Mouse (Mus musculus) frontal cortex, postnatal 36 days (tissue): ENCODE results near the gene Thoc3.
"Not testable (repeated sequence)": the region's sequence is repeated elsewhere in the genome, so short reads cannot be mapped to it uniquely, and the experiment has no call there.

Experiments used
- DNase-seq, 2 experiments: peaks; one replicate each; pipeline ENCODE4 v3.0.0; 2022; ENCODE audit warnings: low spot score in 2 of 2

Gene Thoc3

DNA sequence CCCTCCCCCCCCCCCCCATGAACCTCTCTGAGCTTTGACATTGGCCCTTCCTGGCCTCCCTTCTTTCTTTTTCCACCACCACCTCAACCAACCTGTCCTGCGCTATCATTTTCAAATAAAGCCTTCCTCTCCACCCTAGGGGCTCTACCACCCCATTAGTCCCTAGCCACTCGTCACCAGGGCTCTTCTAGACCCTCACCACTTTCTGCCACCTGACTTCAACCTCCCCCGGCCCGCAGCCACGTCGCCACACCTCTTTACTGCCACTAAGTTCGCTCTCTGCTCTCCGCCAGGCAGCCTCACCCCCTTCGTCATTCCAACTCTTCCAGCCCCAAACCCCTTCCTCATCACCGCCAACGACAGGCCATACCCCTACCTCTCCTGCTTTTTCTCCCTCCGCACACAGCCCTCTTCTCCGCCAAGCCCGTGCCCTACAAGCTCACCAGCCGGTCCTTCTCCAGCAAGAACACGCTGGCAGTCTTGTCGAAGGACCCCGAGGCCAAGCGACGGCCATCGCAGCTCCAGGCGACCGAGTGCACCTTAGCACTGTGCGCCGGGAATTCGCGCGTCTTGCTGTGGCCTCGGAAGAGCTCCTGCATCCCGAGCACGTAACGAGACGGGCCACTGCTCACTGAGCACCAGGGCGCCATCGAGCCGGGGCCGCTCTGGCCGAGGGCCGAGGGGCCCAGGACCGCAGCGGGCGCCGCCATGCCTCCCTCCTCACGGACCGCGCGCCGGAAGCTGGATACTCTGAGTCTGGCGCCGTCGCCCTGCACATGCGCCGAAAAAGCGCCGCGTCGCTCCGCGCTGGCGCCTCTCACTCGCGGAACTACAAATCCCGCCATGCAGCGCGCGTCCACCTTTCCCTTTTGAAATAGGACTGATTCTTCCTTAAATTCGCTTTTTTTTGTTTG is at the start of gene Thoc3:
Thoc3 (minus strand) TSS at position 752 of the 914 bp plus-strand sequence.
- DNase-seq = peak; percentile 90 to 93

DNA sequence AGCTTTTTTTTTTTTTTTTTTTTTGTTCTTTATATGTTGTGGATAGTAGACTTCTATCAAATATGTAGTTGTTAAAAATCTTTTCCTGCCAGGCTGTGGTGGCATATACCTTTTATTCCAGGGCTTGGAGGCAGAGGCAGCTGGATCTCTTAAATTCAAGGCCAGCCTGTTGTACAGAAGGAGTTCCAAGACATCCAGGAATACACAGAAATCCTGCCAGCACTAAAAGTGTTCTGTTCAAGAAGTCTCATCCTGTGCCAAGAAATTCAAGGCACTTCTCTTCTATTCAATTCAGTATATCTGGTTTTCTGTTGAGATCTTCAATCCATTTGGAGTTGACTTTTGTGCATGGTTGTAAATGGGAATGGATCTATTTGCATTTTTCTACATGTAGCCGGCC is 37.3 kb upstream of the Thoc3 start:
- peak in 1 of 2 experiments; percentile 35 for DNase-seq

DNA sequence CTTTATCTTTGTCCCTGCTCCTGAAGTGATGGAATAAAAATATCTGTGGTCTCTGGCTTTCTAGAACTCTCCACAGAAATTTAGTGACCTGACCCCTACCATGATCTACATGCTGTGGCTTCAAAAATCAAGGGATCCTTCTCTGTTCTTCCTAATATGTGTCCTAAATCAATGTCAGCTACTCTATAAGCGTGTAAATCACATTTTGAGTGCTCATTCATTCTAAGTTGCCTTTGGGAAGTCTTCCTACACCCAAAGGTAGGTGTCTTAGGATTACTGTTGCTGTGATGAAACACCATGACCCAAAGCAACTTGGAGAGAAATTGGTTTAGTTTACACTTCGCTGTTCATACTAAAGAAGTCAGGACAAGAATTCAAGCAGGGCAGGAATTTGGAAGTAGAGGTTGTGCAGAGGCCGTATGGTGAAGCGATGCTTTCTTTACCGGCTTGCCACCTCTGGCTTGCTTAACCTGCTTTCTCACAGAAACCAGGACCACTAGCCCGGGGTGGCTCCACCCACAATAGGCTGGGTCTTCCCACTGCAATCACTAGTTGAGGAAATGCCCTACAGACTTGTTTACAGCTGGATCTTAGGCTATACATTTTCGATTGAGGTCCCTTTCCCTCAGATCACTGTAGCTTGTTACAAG is 36.1 kb upstream of the Thoc3 start:
- no peak for DNase-seq

DNA sequence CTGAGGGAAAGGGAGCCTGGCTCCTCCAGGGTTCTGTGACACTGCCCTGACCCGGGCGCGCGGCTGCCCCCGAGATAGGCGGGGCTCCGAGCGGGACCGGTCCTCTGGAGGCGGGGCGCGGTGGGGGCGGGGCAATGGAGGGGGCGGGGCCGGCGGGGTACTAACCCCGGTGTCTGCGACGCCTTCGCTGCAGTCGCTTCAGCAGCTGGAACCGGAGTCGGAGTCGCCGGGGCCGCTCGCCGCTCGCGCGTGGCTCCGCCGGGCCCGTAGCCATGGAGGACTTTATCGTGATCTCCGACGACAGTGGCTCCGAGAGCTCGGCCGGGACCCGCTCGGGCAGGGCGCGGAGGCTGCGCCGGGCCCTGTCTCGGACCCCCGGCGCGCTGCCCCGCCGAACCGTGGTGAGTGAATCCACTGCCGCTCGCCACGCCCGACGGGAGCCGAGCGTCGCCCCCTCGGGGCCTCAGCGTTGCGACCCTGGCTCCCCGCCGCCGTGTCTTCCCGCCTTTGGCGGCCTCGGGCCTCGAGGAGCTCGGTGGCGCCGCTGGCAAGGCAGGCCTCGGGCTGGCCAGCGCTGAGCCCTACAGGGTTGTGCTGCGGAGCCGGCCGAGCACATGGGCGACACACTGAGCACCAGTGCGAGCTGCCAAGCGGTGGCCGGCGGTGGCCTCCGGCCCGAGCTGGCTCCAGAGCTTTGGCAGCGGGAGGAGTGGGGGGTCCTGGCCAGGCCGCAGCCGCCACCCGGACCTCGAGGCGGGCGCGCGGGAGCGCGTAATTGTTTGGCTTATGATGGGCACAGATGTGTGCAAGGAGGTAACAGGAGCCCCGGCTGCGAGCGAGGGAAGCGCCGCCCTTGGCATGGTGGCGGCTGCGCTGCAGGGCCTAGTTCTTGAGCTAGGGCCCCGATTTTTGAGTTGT is 35.2 kb upstream of the Thoc3 start, which contains the start of gene Simc1:
Simc1 (plus strand) TSS at position 176 of the 918 bp plus-strand sequence.
- DNase-seq = peak; percentile 57

DNA sequence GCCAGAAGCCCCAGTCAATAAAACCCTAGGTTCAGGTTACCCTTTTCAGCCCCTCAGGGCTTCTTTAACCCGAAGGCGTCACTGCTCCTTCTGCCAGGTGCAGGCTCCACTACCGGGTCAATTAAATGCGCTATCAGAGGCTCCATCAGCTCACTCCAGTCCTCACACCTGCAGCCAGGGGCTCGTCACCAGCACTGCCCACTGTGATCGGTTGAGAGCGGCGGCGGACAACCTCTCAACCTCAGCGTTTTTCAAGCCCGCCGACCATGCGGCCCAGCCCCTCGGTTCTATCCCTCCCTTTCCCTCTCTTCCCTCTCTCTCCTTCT is 34.6 kb upstream of the Thoc3 start:
- DNase-seq = no peak

DNA sequence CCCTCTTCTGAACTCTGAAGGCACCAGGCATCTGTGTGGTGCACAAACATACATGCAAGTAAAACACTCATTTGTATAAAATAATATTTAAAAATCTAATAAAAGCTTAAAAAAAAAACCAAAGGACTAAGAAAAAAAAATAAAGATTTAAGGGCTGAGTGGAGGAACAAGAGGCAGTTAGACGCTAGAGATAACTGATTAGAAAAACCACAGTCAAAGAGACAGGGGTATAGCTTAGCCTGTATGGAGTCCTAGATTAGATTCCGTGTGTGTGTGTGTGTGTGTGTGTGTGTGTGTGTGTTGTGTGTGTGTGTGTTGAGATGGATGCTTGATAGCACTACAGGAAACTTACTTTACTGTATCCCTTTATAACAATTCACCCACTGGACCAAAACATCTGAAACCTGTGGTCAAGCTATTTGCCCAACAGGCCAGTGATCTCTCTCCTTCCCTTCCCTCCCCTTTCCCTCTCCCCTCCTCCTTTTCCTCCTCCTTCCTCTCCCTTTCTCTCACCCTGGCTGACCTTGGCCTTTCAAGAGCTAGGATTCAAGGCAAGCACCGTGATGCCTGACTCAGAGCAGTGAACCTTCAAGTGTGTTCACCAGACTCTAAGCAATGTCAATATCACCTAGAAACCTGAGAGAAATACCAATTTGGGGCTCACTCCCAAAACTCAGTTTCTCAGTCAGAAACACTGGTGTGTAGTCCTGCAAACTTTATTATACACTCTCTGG is 33.5 kb upstream of the Thoc3 start:
- no peak for DNase-seq

DNA sequence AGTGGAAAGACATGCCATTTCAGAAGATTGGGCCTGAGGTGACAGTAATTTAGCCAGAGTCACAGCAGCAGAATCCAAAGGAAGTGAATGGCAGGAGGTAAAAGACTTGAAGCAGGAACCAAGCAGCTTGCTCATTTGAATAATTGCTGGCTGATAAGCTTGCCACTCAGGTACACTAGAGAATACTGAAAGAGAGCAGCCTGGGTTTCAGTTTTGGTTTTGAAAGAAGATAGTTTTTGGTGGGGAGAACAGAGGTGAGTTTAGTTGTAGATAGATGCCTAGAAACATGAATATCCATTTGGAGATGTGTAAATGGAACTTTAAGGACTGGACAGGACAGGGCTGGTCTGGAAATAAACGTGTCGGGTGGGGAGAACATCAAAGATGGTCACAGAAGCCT is 32.7 kb upstream of the Thoc3 start:
- DNase-seq = no peak

DNA sequence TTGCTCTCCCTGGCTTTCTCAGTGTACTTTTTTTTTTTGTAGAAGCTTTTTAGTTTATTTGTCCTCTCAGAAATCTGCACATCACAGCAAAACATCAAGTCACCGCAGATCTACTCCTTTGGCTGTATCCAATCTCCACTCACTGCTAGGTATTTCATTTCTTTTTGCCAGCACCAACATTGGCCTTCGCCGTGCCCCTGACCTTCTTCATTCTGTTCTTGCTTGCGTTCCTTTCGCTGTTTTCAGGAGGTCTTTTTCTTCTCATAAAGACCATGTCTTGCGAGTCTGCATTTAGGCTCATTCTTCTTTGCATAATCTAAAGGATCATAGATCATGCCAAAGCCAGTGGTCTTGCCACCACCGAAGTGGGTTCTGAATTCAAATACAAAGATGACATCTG is 30.9 kb upstream of the Thoc3 start:
- not testable (repeated sequence) for DNase-seq

DNA sequence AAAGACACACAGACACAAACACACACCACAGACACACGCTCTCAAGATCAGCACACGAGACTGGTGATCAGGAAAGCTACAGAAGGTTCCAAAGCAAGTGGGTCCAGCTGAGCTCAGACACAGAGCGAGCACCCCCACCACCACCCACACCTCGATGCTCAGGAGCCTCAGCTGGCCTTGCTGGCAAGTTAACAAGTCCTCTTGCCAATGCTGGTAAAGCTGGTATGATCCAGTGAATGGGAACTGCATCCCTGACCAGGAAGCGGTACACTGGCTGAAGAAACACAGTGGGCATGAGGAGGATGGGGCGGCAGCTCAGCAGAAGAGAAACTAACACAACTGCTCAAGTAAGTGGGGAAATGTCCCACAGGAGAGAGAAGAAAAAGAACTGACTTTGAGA is 22.7 kb upstream of the Thoc3 start:
- no peak for DNase-seq

DNA sequence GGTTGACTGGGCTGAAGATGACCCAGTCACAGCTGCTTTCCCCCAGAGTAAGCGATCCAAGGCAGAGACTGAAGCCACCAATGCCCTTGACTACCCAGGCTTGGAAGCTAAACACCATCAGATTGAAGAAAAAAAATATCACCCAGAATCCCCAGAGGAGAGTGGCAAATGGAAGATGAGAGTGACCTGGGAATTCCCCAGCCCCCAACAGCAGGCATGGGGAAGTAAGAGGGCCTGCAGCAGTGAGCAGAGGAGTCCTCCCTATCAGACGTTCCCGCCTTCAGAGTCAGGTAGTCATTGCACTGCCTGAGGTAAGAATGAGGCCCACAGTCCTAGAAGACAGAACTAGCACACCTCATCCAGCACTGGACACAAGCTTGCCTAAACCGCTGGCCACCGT is 21.8 kb upstream of the Thoc3 start:
- DNase-seq = no peak

DNA sequence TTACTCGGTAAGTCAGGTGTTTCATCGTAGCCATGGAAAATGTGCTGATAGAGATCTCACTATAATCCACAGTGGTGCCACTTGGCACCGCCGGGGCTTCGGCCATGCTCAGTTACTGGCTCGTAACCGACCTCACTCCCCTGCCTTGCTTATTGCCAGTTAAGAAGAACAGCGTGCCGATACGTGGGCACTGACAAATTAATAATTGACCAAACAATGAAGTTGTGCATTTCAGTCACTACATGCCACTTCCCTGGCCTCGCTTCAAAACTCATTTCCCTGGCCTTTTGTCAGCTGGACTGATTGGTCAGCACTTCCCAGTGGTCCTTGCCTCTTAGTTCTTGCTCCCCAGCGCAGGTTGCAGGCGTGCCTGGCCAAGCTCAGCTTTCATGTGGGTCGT is 12.8 kb upstream of the Thoc3 start:
- no peak for DNase-seq

DNA sequence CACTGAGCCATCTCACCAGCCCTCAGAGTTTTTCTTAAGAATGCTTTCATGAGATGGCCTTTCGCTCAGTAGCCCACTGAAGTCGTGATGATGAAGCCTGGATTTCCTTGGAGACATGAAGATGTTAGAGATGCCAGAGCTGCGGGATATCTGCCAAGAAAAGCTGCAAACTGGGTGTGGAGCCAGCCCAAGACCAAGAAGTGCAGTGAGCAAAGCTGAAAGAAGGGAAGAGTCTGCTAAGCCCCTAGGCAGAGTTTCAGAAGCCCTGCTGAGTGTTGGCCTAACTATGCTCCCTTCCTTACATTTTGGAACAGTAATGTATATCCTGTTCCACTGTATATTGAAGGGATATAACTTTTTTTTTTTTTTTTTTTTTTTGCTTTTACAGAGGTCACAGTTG is 10.6 kb upstream of the Thoc3 start:
- DNase-seq = peak in 1 of 2 experiments; percentile 10

DNA sequence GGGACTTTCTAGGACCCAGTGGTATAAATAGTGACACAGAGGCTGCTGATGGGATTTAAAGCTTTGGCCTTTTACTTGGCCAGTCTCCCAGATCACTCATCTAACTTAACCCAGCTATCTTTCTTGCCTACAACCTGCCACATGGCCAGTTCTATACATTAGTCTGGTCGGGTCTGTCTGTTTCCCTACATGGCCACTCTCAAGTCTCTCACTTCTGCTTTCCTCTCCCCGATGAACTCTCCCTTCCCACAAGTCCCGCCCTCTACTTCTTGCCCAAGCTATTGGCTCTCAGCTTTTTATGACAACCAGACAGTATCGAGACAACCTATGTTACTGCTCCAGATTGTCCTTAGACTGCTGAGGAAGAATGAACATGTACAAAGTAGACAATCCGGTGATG is 7.1 kb upstream of the Thoc3 start:
- DNase-seq = no peak

DNA sequence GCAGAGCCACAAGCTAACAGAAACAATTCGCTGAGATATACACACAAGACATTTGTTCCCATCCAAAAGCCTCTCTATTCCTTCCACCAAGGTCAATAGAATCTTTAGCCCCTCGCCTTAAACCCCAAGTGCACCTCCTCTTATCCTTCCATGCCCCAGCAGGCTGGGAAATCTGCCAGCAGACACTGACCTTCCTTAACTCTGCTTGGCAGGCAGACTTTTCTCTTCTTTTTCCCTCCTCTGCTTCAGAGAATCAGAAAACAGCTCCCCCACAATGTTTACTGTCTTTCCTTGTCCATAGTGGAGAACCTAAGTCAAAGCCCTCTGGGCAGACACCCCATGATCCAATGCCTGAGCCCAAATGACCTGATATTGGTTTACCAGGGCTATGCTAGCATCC is 6.3 kb upstream of the Thoc3 start:
- no peak for DNase-seq

DNA sequence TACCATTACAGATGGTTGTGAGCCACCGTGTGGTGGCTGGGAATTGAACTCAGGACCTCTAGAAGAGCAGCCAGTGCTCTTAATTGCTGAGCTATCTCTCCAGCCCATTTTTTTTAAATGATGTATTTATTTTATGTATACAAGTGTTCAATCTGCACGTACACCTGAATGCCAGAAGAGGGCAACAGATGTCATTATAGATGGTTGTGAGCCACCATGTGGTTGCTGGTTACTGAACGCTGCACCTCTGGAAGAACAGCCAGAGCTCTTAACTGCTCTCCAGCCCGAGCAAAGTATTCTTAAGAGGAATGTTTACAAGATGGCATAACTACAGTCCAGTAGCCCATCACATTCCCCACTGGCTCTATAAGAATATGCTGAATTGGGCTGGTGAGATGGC is 3.3 kb upstream of the Thoc3 start:
- no peak for DNase-seq

DNA sequence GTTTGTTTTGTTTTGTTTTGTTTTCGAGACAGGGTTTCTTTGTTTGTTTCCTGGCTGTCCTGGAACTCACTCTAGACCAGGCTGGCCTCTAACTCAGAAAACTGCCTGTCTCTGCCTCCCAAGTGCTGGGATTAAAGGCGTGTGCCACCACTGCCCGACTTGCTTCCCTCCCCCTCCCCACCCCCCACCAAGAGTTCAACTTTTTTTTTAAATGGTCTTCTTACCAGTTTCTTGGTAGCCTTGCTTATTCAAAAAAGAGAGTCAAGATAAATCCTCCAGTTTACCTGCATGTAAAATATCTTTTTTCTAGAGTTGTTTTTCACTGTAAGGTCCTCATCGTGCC is 334 bp upstream of the Thoc3 start:
- DNase-seq = no peak

DNA sequence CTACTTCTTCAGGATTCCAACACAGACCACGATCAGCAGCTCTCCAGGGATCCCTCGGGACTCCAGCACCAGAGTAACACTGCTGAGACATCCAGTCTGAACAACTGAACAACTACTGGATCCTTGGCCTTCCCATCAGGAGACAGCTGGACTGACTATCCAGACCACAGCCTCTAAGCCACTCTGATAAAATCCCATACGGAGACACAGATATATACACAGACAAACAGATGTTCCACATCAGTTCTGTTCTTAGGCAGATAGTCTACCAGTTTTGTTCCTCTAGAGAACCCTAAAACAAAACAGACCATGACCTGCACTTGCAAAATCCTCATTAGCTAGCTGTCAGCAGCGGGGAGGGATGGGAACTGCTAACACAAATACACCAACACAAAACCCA is 9.4 kb downstream of the Thoc3 start:
- DNase-seq = no peak

DNA sequence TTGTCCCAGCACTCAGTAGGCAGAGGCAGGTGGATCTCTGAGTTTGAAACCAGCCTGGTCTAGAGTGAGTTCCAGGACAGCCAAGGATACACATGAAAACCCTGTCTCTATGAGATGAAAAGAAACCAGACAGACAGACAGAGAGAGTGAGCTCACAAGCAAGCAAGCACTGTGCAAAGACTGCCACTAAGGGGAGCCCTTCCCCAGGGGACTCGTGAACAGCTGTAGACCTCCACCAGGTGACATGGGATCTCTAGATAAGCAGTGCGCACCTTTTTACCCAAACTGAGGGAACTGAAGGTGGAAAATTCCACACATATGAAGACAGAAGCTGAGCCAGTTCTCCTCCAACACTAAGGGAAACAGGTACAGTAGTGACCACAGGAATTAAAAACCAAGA is 11.6 kb downstream of the Thoc3 start:
- no peak for DNase-seq

DNA sequence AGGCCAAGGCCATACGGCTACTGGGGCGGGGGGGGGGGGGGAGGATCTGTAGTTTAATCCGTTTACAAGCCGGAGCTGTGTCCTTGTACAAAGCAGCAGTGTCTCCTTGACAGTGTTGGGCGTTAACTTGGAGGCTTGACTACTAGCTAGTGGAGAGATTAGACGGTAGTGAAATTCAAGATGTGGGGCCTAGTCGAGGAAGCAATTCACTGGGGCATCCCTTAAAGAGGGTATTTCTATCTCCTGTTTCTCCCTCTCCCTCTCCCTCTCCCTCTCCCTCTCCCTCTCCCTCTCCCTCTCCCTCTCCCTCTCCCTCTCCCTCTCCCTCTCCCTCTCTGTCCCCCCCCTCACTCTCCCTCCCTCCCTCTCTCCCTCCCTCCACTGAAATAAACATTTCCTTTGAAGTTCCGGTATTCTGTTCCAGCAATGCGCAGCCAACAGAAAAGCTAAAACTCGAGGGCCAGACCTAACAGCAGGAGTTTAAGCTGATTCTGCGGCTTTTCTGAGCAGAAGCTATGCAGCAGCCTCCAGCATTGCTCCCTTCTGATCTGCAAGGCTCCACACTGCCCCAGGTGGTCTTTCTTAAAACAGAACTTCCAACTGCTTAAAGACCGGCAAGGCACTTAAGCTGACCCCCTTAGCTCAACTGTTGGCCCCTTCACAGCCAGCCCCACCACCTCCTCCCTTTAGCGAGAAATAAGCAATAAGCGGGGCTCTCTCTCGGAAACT is 21.0 kb downstream of the Thoc3 start:
- DNase-seq = peak; percentile 19 to 51

DNA sequence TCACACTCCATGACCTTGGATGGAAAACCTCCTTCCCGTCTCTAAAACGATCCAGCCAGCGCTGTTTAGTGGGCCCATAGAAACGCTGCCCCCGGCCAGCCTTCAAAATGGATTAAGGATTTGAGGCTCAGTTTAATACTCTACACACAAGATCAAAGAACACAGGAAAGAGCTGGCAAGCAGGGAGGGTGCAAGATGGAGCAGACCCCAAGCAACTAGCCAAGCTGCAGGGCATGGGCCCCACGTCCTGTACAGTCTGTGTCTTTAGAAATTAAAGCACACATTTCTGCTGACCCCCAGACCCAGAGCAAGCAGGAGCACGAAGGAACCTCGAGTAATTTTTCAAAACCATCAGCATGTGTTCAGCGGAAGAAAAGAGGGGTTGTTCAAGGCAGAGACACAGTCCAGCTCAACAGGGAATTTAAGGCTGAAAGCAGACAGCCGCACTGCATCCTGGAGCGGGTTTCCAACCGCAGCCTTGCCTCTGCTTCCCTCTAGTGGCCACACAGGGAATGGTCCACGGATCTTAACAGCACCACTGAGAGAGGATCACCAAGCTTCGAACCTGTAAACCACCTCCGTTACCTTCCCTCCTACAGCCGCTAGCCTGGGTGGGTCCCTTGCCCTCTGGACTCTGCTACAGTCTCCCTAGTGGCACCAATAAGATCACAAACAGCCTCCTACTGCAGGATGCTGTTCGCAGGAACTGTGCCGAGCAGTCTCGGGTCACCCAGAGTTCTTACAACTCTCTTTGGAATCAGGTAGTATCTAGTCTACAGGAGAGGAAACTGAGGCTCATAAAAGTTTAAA is 21.8 kb downstream of the Thoc3 start:
- DNase-seq = peak; percentile 88 to 94
